Mouse (Mus musculus) thymus, postnatal 10 days (tissue): ENCODE results near the gene Scn2a.
"Not testable (repeated sequence)": the region's sequence is repeated elsewhere in the genome, so short reads cannot be mapped to it uniquely, and the experiment has no call there.

Experiments used
- DNase-seq, 2 experiments: peaks; one replicate each; pipeline ENCODE4 v3.0.0; 2021; ENCODE audit warnings: low spot score in 2 of 2

Gene Scn2a

DNA sequence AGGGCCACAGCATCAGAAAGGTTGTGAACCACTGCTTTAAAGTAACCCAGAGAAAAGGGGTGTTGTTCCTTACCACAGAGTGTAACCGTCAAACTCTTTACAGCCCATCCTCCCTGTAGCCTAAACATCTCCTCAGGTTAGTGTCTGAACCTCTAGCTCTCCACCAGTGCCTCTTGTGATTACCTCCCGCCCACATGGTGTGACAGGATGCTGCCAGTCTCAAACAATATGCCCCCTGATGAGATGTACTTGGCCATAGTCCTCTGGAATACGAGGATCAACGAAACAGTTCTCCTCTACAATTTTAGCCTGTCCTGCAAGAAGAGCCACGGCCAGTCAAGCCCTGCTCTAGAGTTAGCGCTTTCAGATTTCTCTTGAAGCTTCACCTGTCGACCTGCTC is 74.5 kb downstream of the Scn2a start:
- DNase-seq: no peak

DNA sequence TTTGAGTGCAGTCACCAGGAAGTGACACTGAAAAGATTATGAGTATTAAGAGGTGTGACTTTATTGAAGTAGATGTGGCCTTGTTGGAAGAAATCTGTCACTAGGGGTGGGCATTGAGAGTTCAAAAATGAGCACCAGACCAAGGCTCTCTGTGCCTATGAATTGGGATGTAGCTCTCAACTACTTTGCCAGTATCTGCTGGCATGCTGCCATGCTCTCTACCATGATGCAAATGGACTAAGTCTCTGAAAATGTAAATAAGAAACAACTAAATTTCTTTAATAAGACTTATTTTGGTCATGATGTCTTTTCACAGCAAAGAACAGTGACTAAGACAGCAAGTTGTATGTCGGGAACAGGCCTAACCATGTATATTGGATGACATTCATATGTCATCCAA is 79.7 kb downstream of the Scn2a start:
- no peak for DNase-seq

DNA sequence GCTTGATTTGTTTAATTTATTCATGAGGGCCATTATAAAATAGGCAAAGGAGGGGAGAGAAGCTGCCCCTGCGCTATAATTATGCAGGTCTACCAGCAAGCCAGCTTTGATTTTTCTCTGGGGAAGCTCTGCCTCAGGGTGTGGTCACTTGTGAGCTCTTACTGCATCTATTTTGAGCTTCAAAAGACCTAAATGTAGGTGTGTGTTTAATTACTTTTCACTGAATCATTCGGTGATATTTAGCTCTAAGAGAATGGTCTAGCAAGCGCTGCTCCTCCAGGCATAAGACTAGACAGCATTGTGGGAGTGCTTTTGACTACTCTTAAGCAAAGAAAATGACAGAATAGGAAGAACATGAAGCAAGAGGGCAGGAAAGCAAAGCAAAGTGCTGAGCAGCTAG is 80.6 kb downstream of the Scn2a start:
- DNase-seq: no peak

DNA sequence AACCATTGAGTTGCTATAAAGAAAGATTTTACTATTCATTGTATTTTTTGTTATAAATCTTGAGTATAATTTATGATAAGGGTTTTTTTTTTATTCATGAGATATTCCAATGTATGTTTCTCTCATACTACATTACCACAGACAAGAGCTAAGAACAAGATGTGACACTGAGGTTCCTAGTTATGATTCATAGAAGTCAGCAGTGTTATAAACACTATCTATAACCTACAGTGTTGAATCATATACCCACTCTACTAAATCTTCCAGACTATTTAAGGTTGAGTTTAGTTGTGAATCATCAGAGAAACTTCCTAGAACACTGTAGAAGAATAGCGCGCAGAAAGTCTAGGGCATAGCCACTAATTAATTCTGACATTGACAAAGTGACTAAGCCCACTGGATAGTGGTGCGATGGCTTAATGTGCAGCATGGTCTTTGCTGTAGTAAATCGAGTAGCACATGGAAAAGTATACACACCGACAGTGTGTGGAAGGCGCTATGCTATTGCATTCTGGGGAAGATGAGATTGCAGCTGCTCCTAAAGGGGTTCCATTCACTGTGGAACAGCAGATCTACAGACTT is 101.7 kb downstream of the Scn2a start:
- no peak for DNase-seq

DNA sequence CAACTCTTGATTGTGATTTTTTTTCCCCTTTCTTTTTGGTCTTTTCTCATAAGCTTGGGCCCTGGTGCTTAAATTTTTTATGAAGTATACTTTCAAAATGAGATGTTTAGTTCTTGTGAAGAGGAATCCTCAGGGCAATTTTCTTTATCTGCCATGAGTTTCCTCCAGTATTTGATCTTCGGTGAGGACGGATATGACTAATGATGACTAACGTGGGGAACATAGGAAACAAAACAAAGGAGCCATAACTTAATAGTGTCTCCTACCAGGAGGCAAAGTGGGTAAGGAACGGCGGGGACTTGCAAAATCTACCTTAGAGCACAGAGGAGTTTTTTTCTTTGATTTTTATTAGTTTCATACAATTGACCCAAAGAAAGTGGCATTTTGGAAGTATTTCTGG is 124.8 kb downstream of the Scn2a start:
- no peak for DNase-seq

DNA sequence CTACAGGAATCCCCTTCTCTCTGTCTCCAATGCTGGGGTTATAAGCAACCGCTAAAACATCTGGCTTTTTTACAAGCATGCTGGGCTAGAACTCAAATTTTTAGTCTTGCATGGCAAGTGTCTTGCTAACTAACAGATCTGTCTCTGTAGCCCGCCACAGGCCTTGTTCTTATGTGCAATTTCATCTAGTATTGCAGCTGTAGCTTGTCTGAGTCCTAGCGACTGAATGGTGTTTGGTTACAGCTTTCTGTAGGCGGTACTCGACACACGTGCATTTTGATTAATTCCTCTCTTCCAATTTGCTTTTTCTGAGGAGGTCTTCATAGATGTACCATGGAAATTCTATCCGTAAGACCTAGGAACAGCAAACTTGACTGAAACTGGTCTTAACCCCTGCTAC is 161.9 kb downstream of the Scn2a start:
- DNase-seq: no peak

DNA sequence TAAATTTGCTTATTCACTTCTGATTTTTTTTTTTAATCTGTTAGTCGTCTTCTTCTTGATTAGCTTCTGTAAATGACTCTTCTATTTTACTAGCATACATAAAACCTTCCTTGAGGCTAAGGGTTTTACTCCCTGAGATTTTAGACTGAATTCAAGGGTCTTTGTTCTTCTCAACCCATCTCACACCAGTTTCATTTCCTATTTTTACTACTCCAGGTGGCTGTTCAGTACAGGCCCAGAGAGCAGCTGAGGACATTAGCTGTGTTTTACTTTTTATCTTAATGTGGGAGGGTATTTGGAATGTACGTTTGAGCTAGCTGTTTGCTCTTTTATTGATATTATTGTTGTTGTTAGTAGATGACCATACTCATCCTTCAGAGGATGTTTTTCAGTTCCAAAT is 162.8 kb downstream of the Scn2a start:
- no peak for DNase-seq

DNA sequence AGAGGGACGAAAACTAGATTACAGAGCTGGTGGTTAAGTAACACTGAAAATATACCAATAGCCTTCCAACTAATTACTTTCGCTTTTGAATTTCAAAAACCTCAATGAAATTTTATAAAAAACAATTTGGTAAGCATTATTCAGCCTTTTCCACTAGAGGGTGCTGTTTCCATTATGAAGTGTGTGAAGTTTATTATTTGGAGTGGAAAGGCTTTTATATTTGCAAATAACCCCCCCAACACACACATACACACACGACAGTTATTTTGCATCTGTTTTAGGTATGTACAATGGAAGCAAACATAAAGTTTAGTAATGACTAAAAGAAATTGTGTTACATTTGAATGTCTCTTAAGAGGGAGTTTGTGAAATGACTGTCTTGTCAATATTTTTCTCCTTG is 171.9 kb downstream of the Scn2a start:
- peak in 1 of 2 experiments; percentile 4 for DNase-seq

DNA sequence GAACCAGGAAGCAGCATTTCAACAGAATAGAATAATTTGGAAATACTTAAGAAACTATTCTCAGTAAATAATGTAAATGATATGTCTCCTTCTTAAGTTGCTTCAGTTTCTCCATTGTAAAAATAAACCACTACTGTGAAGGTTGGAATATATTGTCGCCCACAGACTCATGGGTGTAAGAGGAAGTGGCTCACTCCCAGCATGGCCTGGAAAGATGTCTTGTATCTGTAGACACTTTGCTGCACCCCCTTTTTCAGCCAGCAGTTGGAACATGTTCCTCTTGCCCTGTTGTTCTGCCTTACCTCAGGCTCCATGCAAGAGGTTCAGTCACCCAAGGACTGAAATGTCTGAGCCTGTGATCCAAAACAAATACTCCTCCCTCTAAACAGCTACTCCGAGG is 173.0 kb downstream of the Scn2a start:
- no peak for DNase-seq

DNA sequence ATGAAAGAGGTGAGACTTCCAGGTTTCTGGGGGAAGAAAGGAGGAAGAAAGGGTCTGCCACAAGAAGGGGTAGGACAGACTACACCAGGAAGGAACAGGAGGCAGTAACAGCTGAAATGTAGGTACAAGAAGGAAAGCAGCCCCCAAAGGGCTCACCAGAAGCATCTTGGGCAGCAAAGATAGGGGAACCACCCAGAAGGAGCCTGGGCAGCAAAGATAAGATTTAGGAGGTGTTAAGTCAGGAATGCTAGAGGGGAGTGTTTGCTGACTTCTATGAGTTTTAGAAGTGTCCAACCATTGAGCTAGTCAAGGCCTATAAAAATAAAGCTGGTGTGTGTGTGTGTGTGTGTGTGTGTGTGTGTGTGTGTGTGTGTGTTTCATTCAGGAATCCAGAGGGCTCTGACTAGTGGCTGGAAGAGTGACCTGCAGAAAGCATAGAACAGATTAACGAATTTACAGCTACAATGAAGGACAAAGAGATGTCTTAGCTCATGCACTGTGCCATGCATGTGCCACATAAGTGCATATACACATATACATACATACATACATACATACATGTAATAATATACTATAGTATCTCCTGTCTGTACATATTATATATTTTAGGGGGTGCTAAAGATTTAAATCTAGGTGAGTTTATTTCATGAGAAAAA is 180.6 kb downstream of the Scn2a start:
- no peak for DNase-seq

DNA sequence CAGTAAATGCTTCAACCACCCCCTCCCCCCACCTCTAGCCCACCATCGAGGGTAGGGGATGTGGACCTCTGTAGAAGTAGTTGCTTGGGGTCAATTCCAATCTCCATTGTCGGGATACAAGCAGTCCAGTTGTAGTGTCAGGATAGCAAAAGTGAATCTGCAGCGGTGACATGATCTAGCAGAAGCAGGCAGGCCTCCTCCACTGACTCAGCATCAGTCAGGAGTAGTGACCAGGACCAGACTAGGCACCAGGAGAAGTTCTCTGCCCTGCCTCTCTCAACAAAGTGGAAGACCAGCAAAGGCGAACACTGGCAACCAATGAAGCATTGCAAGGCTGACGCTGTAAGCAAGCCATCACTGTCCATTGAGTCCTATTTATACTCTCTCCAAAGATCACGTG is 186.0 kb downstream of the Scn2a start:
- no peak for DNase-seq

DNA sequence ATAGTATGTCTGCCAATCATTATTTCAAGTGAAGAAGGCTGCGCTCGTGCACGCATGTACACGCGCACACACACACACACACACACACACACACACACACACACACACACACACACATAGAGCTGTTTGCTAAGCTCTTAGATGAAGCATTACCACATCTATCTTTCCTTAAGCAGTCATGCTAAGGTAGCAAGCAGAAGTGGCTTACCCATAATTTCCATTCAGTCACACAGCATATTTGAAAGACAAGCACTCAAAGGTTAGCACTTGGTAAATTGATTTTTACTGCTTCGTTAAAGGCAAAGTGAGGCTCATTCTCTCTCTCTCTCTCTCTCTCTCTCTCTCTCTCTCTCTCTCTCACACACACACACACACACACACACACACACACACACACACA is 190.6 kb downstream of the Scn2a start:
- DNase-seq: not testable (repeated sequence)
